Mouse (Mus musculus) embryonic facial prominence, embryonic 15.5 days (tissue): ENCODE results near the gene Clec3b. TPM values are rescaled to one million over a fixed set of nuclear protein-coding genes. Genes with fewer than 3 reads are reported as not detected.

Experiments used
- ATAC-seq: fragments of 200-750 bp; cut with Nextera tagmentation; 2 replicates; pipeline ENCODE4 v1.8.0; 2017; ENCODE audit warnings: low read depth, moderate TSS enrichment; ENCODE audit not compliant: insufficient number of reproducible peaks, low FRiP score, low TSS enrichment
- H3K27ac ChIP-seq: fragments of 300-500 bp; sonication (generic); replicated peaks from 2 replicates; pipeline ENCODE4 v1.5.1; 2015; ENCODE audit warnings: mild to moderate bottlenecking, inconsistent platforms
- H3K27me3 ChIP-seq: fragments of 300-500 bp; sonication (generic); 2 replicates; pipeline ENCODE4 v1.6.1; 2015; ENCODE audit warnings: inconsistent platforms
- H3K36me3 ChIP-seq: fragments of 300-500 bp; sonication (generic); 2 replicates; pipeline ENCODE4 v1.6.1; 2015; ENCODE audit warnings: mild to moderate bottlenecking, inconsistent platforms
- H3K4me1 ChIP-seq: fragments of 300-500 bp; sonication (generic); 2 replicates; pipeline ENCODE4 v1.6.1; 2015; ENCODE audit warnings: inconsistent platforms
- H3K4me2 ChIP-seq: fragments of 300-500 bp; sonication (generic); replicated peaks from 2 replicates; pipeline ENCODE4 v1.6.1; 2015; ENCODE audit warnings: mild to moderate bottlenecking, inconsistent platforms
- H3K4me3 ChIP-seq: fragments of 300-500 bp; sonication (generic); replicated peaks from 2 replicates; pipeline ENCODE4 v1.5.1; 2015; ENCODE audit warnings: mild to moderate bottlenecking, inconsistent platforms
- H3K9ac ChIP-seq: fragments of 300-500 bp; sonication (generic); 2 replicates; pipeline ENCODE4 v1.6.1; 2015; ENCODE audit warnings: inconsistent platforms
- H3K9me3 ChIP-seq: fragments of 300-500 bp; sonication (generic); replicated peaks from 2 replicates; pipeline ENCODE4 v1.6.1; 2016; ENCODE audit warnings: inconsistent platforms
- WGBS: fragments of 180-500 bp; shearing (Covaris S2); methylation state at CpG from one replicate; pipeline ENCODE4 v1.1.7; 2015; 5-methylcytosine and 5-hydroxymethylcytosine counted together
- polyA plus RNA-seq: library from polyadenylated mRNA; unstranded; fragments of >200 nt; fragmentation: Nextera tagmentation; extraction: Ambion mirVana; gene quantifications from 2 replicates; pipeline ENCODE4 v1.2.1, GENCODE M21; 2015

The Clec3b gene
- polyA plus RNA-seq = 5.4 and 5.6 TPM in 2 replicates

DNA sequence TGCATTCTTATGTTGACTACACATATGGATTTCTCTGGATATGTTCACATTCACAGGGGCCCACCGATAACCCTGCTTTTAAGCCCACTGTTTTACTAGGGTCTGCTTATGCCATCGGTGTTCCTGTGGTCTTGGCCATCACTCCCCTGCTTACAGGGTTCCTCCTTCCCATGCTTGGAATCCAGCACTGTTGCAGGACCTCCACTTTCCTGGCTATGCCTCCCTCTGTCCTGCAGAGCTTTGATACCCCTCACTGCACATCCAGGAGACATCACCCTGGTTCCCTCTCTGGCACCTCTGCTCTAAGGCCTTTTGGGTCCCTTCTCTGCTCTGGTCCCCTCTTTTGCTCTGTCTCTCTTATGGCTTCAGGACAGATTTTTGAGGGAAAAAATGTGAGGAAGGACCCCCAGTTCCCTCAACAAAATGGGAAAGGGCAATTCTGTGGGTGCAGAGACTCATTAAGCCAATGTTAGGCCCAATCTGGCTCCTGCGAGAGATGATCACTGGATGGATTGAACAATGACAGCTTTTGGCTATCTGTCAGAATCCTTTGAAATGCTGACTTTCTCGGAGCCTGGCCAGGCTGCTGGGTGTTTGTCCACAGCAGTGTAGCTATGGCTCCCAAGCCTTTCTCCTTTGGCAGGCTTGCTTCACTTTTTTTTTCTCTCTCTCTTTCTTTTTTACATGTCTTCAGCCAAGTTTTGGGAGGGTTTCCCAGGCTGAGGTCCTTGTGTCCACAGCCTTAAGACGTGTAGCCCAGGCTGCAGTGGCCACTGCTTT, at the start of gene Clec3b:
TSS of gene Clec3b (plus strand) at position 706 of the 780 bp plus-strand sequence.
- 60% methylated on average over 5 of the region's 5 CpGs for WGBS
- Histone ChIP-seq H3K36me3 (peaks cover 1% of the 10 kb centered on the region; the same call in 1 of the 2 replicates), H3K9ac (no peak within 1 kb of the TSS), H3K9me3 (no peaks in the 10 kb centered on the region), H3K4me3 (no peak within 1 kb of the TSS), H3K4me1 (no peaks in the 10 kb centered on the region), H3K27me3 (no peaks in the 10 kb centered on the region), H3K27ac (0 out of 2 replicates have a peak within 1 kb of the TSS, but pooled peaks have one; percentile 34), H3K4me2 (no peak within 1 kb of the TSS)
- no peak for ATAC-seq

DNA sequence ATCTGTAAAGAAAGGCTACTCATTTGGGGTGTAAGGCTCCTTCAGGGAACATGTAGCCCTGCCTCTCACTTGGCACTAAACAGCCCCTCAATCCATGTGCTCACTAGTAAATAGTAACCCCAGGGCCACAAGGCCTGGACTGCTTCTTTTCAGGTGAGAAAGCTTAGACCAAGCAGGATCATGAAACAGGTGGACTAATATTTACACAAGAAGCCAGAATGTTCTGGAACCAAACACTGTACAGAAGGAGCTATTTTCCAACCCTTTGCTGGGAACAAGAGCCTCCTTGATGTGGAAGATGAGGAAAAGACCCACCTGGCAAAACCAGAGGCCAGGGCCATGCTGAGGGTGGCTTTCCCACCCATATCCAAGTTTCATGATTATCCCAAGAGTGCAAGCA, 47.3 kb upstream of the Clec3b start:
- Histone ChIP-seq H3K27me3 (no peaks in the 10 kb centered on the region), H3K4me2 (no peak overlapping the region), H3K4me3 (no peak overlapping the region), H3K4me1 (no peaks in the 10 kb centered on the region), H3K27ac (no peak overlapping the region), H3K9me3 (no peaks in the 10 kb centered on the region), H3K36me3 (peaks cover 34% of the 10 kb centered on the region), H3K9ac (no peak overlapping the region)
- no peak for ATAC-seq

GRCm38 (mm10) chr9:123104362-123104761, 46.4 kb upstream of the Clec3b start:
- Histone ChIP-seq H3K4me1 (no peaks in the 10 kb centered on the region), H3K9ac (no peak overlapping the region), H3K27ac (0 out of 2 replicates have a peak overlapping the region, but pooled peaks have one; percentile 7), H3K36me3 (peaks cover 25% of the 10 kb centered on the region), H3K27me3 (no peaks in the 10 kb centered on the region), H3K4me2 (no peak overlapping the region), H3K4me3 (no peak overlapping the region), H3K9me3 (no peaks in the 10 kb centered on the region)
- no peak for ATAC-seq

DNA sequence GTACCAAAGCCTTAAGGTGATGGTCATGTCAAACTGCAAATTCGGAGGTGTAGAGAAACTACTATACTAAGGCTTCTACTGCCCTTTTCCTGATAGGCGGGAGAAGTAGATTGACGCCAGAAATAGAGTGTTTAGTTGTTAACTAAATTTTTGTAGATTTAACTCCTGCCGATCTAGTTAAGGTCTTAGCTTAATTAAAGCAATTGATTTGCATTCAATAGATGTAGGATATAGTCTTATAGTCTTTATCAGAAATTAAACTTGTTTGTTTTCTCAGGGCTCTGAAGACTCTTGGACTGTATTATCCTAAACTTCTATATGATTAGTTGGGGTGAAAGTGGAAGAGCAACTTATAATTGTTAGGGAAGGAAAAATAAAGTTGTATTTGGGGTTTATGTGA, 43.6 kb upstream of the Clec3b start:
- H3K27ac ChIP-seq = no peak overlapping the region
- H3K9me3 ChIP-seq = no peaks in the 10 kb centered on the region
- H3K4me1 ChIP-seq = peaks cover 11% of the 10 kb centered on the region
- no peak overlapping the region for H3K9ac ChIP-seq
- H3K4me3 ChIP-seq = no peak overlapping the region
- H3K36me3 ChIP-seq = peaks cover 8% of the 10 kb centered on the region; the same call in 1 of the 2 replicates
- ATAC-seq = no peak
- WGBS = 87% methylated on average over 4 of the region's 4 CpGs
- no peak overlapping the region for H3K4me2 ChIP-seq
- H3K27me3 ChIP-seq = no peaks in the 10 kb centered on the region

GRCm38 (mm10) chr9:123109188-123109587, 41.6 kb upstream of the Clec3b start:
- Histone ChIP-seq H3K4me1 (peaks cover 21% of the 10 kb centered on the region), H3K27ac (no peak overlapping the region), H3K9me3 (no peaks in the 10 kb centered on the region), H3K27me3 (no peaks in the 10 kb centered on the region), H3K4me3 (no peak overlapping the region), H3K4me2 (no peak overlapping the region), H3K9ac (no peak overlapping the region), H3K36me3 (peaks cover 8% of the 10 kb centered on the region; the same call in 1 of the 2 replicates)
- whole genome bisulfite sequencing = 81% methylated on average over 7 of the region's 7 CpGs
- ATAC-seq = no peak

- H3K4me1 ChIP-seq = peaks cover 21% of the 10 kb centered on the region
- H3K36me3 ChIP-seq = peaks cover 13% of the 10 kb centered on the region; the same call in 1 of the 2 replicates
- H3K4me2 ChIP-seq = peak overlapping the region; percentile 80
- H3K4me3 ChIP-seq = peak overlapping the region; percentile 95
- no peaks in the 10 kb centered on the region for H3K27me3 ChIP-seq
- peak overlapping the region; percentile 95 for H3K9ac ChIP-seq
- WGBS = 51% methylated on average over 8 of the region's 8 CpGs
- H3K27ac ChIP-seq = no peak overlapping the region
- no peak for ATAC-seq
- H3K9me3 ChIP-seq = no peaks in the 10 kb centered on the region
Measured at GRCm38 (mm10) chr9:123111751-123112221, 39.0 kb upstream of the Clec3b start.

DNA sequence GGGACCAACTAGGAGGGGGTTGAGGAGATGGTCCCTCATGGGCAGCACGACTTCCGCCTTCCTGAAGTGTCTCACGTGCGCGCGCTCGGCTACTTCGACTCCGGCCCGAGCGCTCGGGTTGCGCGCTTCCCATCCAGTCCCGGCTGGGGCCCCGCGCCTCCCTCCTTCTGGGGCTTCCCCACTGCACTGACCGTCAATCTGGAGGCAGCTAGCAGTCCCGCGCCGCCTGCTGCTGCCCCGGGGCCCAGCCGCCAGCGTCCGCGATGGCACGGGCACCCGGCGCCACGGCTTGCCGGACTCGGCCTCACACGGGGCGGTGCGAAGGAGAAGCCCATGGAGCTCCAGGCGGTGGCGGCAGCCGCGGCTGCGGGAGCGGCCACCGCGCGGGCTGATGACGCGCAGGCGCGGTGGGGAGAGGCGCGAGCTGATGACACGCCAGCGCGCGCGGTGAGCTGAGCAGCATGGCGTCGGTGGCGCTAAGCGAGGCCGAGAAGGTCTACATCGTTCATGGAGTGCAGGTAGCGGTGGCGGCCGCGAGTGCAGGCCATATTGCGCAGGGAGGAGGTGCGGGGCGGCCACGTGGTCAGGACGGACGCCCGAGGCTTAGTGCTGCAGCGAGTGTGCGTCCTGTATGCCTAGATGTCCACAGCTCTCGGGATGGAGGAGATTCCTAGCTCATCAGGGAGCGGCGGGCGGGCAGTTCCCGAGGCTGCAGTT, 37.8 kb upstream of the Clec3b start, which contains the start of the genes Zdhhc3 and Exosc7:
TSS of gene Zdhhc3 (minus strand) at position 401 of the 717 bp plus-strand sequence.
TSS of gene Exosc7 (plus strand) at position 411 of the 717 bp plus-strand sequence.
- WGBS = under 1% methylated on average over 79 of the region's 79 CpGs
- peak within 1 kb of the TSS; percentile 80 for H3K4me2 ChIP-seq
- H3K4me1 ChIP-seq = peaks cover 21% of the 10 kb centered on the region
- H3K9me3 ChIP-seq = no peaks in the 10 kb centered on the region
- peak; percentile 93 for ATAC-seq
- H3K4me3 ChIP-seq = peak within 1 kb of the TSS; percentile 95
- H3K36me3 ChIP-seq = peaks cover 15% of the 10 kb centered on the region; the same call in 1 of the 2 replicates
- peak within 1 kb of the TSS; percentile 96 for H3K27ac ChIP-seq
- peak within 1 kb of the TSS; percentile 95 for H3K9ac ChIP-seq
- H3K27me3 ChIP-seq = no peaks in the 10 kb centered on the region

- WGBS = 60% methylated on average over 6 of the region's 6 CpGs
- Histone ChIP-seq H3K4me2 (peak overlapping the region; percentile 80), H3K4me3 (peak overlapping the region; percentile 95), H3K9ac (peak overlapping the region; percentile 95; the same call in 1 of the 2 replicates), H3K27ac (peak overlapping the region; percentile 96), H3K9me3 (no peaks in the 10 kb centered on the region), H3K36me3 (peaks cover 17% of the 10 kb centered on the region), H3K4me1 (peaks cover 21% of the 10 kb centered on the region), H3K27me3 (no peaks in the 10 kb centered on the region)
- no peak for ATAC-seq
Measured at GRCm38 (mm10) chr9:123113931-123114330, 36.8 kb upstream of the Clec3b start.

DNA sequence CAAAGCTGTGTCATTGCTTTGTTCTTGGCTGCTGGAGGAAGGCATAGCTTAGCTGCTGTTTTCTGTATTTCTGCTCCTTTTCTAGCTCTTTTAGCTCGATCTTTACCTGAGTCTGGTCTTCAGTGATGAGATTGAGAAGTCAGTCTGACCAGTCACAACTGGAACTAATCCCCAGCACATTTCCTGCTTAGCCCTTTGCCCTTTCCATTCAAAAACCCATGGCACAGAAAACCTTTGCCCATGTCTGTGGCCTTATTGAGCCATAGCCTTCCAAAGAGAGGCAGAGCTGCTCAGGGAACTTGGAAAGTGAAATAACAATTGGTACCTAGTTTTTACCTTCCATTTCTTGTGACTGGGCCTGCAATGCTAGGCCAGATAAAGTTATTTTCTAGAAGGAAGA, 35.2 kb upstream of the Clec3b start:
- Histone ChIP-seq H3K27ac (no peak overlapping the region), H3K4me2 (no peak overlapping the region), H3K27me3 (no peaks in the 10 kb centered on the region), H3K4me1 (peaks cover 21% of the 10 kb centered on the region), H3K9ac (no peak overlapping the region), H3K36me3 (peaks cover 33% of the 10 kb centered on the region), H3K9me3 (no peaks in the 10 kb centered on the region), H3K4me3 (no peak overlapping the region)
- WGBS = 86% methylated on average over 1 of the region's 1 CpGs
- no peak for ATAC-seq

- ATAC-seq = peak; percentile 47; the same call in 1 of the 2 replicates
- WGBS = 80% methylated on average over 3 of the region's 3 CpGs
- no peak overlapping the region for H3K9ac ChIP-seq
- no peaks in the 10 kb centered on the region for H3K9me3 ChIP-seq
- H3K36me3 ChIP-seq = peaks cover 59% of the 10 kb centered on the region
- H3K4me2 ChIP-seq = no peak overlapping the region
- no peak overlapping the region for H3K27ac ChIP-seq
- no peak overlapping the region for H3K4me3 ChIP-seq
- H3K27me3 ChIP-seq = no peaks in the 10 kb centered on the region
- no peaks in the 10 kb centered on the region for H3K4me1 ChIP-seq
Measured at GRCm38 (mm10) chr9:123123017-123123416, 27.7 kb upstream of the Clec3b start.
